Mouse (Mus musculus): ENCODE measurements around the gene Csad.

DNA sequence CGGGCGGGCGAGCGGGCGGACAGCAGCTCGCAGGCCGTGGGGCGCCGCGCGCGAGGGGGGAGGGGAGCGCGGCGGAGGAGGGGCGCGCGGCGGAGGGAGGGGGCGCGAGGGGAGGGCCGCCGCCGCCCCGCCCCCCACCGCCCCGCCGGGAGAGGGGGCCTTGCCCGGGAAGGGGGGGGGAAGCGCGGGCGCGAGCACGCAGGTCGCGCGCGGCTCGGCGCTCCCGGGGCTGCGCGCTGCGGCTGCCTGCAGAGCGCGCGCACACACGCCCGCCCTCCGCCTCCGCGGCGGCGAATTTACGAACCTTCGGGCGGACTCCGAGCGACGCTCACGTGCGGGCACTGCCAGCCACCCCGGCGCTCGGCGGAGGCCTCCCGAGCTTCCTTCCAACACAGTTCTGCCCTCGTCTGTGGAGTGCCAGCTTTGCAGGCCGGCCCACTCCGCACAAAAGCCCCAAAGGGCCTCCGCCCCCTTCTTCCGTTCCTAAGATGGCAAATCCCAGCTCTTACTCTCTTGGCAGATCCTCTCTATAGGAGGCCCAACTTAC is 616 bp downstream of the Csad start:
- no peak for TF ChIP-seq POLR2A (IDR thresholded peaks at IDR 0.05; ENCODE audit: insufficient read depth, low read depth, low read length)
- TF ChIP-seq CTCF (IDR thresholded peaks at IDR 0.05): no peak
- no peak for TF ChIP-seq EP300 (IDR thresholded peaks at IDR 0.05; ENCODE audit: insufficient read depth, low read depth, low read length)
